Mouse (Mus musculus): Measurements from ENCODE around the gene Robo3. TPM values are rescaled to one million over a fixed set of nuclear protein-coding genes. Genes with fewer than 3 reads are reported as not detected.

The Robo3 gene
- total RNA-seq, 2 experiments from 2014 or later: 24.8 to 27.4 TPM

DNA sequence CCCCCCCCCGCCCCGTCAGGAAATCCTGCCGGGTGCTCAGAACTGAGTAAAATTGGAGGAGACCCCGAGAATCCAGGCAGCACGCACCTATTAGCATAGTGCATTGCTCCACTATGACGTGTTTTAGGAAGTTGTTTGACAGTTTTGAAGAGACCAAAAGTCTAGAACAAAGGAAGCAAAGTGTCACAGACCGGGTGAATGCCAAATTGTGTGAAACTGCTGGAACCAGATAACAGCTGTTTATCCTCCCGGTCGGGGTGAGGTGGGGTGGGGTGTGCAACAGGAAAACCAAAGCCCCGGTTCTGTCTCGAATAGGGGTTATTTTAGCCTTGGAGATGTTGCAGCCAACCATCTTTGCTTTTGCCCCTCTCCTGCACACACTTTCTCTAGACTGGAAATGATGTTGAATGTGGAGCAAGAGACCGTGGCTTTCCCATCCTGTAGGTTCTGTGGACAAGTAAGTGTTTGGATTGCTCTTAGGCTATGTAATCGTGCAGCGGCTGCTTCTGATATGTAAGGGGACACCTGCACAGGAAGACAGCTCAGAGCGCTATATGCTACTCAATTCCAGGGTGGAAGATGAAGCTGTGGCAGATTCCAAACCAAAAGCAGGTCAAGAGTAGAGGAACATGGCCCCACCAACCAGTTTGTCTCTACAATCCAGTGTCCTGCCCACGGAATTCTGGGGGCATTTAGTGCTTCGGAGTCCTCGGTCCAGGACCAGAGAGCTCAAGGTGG, 946 bp upstream of the Robo3 start:
- intact Hi-C loops (cut with DNase I): loop anchor here (10.0 kb wide), 1 partner anchor 181 kb away; the partner anchor contains the start of gene Spa17

DNA sequence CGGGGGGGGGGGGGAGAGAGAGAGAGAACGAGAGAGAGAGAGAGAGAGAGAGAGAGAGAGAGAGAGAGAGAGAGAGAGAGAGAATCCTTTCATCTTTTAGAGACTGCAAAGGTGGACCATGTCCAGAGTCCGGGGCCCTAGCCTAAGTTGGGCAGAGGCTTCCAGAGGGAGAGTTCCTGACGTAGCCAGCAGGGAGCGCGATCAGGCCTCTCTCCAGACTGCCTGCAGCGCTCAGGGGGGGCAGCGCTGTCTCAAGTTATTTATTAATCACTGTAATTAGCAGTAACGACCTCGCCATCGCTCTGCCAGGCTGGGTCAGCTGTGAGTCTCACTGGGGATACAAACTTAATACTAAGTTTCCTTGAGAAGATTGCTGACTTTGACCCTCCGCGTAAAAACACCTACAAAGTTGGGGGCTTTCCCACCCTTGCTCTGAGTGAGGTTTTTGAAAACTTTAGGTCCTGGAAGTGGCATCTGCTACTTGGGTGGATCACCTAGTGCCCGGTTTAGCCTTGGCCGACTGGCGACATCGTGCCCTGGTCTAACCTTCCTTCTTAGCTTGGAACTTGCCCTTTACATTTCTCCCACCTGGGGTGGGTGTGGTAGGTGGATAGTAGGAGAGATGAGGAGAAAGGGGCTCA, 900 bp downstream of the Robo3 start:
- DNase-seq (ENCODE audit: extremely low spot score in 1 of 2, low spot score in 2 of 2): peak in 1 of 2 experiments; percentile 78

More for the DNA sequence above, 946 bp upstream of the Robo3 start:
- DNase-seq (ENCODE audit: extremely low spot score in 1 of 2, low spot score in 2 of 2): no peak

DNA sequence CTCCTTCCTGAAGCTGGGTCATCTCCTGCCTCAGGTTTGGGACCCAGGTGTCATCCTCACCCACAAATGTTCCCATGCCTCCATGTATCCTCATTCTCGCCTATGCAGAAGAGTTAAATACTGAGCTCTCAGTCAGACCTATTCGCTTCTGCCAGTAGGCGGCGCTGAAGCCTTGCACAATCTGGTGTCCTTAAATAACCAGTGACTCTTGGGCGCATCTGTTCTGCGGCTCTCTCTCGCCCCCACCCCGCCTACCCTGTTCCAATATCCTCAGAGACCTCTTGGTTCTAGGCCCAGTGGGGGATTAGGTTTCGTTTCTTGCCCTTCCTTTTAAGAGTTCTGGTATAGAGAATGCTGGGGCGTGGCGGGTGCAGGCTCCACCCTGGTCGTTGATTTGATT, 2.5 kb downstream of the Robo3 start:
- peak; percentile 91 to 92 for DNase-seq (ENCODE audit: extremely low spot score in 1 of 2, low spot score in 2 of 2)
- intact Hi-C loops (cut with DNase I): loop anchor here (2.0 to 10.0 kb wide), 2 partner anchors 184 to 502 kb away; partner anchors contain the start of gene Spa17

More for the DNA sequence above, 900 bp downstream of the Robo3 start:
- intact Hi-C loops (cut with DNase I): loop anchor here (10.0 kb wide), 1 partner anchor 183 kb away; the partner anchor contains the start of gene Spa17

DNA sequence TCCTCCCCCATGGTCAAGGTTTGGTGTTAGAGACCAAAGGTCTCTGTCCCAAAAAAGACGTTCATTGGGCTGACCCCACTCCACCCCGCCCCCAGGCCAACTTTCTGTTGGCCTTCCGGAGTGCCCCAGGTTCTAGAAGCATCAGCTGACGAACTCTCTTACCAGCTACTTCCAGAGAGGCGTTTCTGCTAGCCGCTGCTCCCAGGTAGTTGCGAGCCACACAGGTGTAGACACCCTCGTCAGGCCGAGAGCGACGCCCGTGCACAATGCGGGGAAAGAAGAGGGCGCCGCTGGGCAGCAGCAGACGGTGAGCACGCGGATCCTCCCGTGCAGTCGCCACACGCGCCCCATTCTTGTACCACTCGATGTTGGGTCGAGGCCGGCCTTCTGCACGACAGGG, 3.7 kb downstream of the Robo3 start:
- intact Hi-C loops (cut with DNase I): no loop called here
- DNase-seq (ENCODE audit: extremely low spot score in 1 of 2, low spot score in 2 of 2): peak in 1 of 2 experiments; percentile 43

DNA sequence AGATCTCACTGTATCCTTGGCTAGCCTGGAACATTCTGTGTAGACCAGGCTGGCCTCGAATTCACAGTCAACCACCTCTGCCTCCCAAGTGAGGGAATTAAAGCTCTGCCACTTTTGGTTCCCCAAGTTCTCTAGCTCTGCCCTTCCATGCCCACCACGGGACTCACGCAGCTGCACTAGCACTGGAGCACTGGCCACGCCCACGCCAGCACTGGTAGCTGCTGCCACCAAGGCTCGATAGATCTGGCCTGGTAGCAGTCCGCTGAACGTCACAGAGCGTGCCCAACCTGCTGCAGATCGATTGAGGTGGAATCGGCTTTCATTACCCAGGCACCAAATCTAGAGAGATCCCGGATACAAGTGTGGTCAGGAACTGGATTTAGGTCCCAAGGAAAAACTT, 11.8 kb downstream of the Robo3 start:
- no peak for DNase-seq (ENCODE audit: extremely low spot score in 1 of 2, low spot score in 2 of 2)
- intact Hi-C loops (cut with DNase I): no loop called here

DNA sequence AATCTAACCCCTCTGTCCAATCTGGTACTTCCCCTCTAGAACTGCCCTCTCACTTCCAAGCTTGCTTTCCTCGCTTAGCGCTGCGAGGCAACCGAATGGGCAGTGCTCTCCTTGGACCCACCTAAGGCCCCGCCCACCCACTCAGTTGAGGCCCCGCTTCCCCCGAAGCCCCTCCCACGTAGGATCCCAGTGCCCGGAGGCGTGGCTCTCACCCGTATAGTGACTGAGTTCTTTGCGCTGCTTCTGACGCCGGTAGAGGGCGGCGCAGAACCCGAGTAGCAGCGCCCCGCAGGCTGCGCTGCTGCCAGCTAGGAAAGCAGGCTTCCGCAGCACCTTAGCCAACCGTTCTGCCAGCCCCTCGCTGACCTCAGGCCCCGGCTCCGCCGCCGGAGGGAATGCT, 12.4 kb downstream of the Robo3 start:
- peak; percentile 45 to 90 for DNase-seq (ENCODE audit: extremely low spot score in 1 of 2, low spot score in 2 of 2)
- intact Hi-C loops (cut with DNase I): no loop called here

DNA sequence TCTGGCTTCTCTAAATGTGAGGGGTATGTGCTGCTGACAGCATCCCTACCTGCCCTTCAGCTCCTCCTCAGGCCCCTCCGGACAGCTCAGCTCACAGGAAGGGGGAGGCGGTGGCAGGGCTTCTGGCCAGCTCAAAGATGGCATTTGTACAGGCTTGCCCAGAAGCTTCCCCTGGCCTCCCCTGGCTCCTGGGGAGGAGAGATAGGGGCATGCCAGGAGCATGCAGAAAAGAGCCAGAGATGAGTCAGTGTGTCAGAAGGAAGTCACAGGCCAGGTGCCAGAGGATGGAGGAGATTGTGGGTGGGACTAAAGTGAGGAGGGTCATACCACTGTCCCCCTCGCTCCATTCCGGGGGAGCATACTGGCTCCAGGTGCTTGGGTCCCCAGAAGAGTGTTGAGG, 14.3 kb downstream of the Robo3 start:
- DNase-seq (ENCODE audit: extremely low spot score in 1 of 2, low spot score in 2 of 2): no peak
- intact Hi-C loops (cut with DNase I): no loop called here

DNA sequence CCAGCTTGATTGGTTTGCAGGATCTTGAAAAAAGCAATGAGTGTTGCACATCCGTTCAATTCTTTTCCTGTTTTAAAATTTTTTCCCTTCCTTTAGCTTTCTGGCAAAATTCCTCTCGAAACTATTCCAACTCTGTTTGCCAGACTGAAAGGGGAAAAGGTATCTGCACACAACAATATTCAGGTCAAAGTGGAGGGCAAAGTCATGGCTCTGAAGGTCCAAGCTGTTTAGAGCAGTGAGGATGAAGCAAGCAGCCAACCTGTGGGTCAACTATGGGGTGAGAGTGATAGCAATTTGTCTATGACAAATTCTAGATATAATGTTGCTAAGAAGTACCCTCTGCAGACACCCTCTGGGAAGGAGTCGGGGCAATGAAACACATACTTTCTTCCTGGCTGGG, 18.4 kb downstream of the Robo3 start:
- no peak for DNase-seq (ENCODE audit: extremely low spot score in 1 of 2, low spot score in 2 of 2)
- intact Hi-C loops (cut with DNase I): loop anchor here (5.0 kb wide), 1 partner anchor 128 kb away; no protein-coding TSS in a partner anchor

DNA sequence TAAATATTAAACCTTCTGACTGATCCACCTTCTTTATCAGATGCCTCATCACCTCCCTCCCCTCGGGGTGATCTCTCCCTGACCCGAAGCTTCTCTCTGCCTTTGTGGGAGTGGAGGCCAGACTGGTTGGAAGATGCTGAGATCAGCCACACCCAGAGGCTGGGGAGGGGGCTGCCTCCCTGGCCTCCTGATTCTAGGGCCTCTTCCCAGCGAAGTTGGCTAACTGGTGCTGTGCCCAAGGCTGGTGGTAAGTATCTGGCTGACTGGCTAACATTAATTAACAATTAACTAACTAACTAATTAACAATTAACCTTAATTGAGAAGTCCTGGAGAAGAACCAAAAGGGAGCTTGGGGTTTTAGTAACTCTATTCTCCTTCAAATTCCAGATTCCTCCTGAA, 20.1 kb downstream of the Robo3 start:
- no peak for DNase-seq (ENCODE audit: extremely low spot score in 1 of 2, low spot score in 2 of 2)
- intact Hi-C loops (cut with DNase I): loop anchor here (5.0 kb wide), 1 partner anchor 129 kb away; no protein-coding TSS in a partner anchor

DNA sequence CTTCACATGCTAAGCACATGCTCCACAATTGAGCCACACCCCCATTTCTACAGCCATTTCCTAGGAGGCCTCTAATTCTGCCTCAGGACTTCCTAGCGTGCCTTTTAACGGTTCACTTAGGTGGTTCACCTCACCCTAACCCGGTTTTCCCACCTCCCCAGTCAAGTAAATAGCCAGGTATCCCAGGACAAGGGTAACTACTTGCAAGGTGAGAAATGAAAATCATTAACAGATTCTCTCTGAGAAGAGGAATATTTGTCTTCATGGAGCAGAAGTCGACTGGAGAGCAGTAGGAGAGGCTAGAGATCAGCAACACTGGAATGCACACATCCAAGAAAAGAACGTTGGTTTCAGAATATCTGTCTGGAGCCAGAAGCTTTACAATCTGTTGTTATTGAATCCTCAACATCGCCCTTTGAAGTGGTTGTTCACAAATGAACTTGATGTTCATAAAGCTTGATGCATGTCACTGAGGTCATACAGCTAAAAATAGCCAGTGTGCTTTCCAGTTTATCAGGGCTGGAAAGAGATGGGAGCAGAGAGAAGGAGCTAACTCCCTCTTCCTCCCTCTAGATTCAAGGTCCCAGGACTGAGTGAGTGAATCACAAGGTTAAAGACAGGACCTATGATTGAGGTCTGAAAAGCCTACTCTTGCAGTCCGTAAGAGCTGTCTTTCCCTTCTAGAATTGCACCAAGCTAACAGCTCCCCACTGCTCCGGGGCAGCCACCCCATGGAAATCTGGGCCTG, 23.2 kb downstream of the Robo3 start:
- DNase-seq (ENCODE audit: extremely low spot score in 1 of 2, low spot score in 2 of 2): no peak
- intact Hi-C loops (cut with DNase I): loop anchor here (5.0 kb wide), 1 partner anchor 132 kb away; no protein-coding TSS in a partner anchor

DNA sequence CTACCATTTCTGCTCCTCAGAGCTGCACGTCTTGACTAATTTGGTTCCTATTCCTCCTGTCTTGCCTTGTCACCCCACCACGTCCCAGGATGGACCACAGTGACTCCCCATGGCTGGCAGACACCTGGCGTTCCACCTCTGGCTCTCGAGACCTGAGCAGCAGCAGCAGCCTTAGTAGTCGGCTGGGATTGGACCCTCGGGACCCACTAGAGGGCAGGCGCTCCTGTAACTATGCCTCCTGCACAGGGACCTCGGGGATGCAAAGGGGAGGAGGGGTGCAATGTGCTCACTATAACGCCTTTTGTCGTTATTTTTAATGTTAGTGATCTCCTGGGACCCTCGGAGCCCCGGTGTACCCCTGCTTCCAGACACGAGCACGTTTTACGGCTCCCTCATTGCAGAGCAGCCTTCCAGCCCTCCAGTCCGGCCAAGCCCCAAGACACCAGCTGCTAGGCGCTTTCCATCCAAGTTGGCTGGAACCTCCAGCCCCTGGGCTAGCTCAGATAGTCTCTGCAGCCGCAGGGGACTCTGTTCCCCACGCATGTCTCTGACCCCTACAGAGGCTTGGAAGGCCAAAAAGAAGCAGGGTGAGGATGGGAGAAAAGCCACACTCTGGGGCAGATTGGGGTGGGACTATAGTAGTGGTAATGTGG, 25.1 kb downstream of the Robo3 start:
- intact Hi-C loops (cut with DNase I): no loop called here
- peak in 1 of 2 experiments; percentile 52 for DNase-seq (ENCODE audit: extremely low spot score in 1 of 2, low spot score in 2 of 2)

DNA sequence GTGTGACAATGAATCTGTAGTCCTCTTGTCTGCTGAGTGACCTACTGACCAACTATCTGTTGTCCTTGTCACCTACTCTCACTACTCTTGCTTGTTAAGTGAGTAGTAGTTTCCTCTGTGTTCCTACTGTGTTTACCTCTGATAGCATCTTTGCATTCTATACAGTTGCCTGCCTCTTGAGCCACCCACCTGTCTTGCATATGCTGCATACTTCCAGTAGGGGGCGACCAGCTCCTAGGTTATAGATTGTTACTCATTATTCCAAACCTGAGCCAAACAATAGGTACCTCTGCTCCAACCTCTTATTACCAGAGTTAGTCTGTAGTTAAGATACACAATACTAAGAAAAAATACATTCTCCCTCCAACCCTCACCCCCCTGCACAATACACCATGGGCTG, 26.7 kb downstream of the Robo3 start:
- DNase-seq (ENCODE audit: extremely low spot score in 1 of 2, low spot score in 2 of 2): no peak

DNA sequence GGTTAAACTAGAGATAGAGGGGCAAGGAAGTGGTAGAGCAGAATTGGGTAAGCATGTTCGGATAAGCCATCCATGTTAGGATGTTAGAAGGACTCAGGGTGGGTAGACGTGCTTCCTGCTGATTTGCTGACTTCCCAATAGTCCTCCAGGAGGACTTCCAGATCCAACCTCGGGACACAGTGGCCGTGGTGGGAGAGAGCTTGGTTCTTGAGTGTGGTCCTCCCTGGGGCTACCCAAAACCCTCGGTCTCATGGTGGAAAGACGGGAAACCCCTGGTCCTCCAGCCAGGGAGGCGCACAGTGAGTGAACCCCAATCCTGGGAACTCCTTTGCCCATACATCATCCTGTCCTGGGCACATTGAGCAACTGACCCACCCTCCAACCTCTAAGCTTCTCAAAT, 30.0 kb downstream of the Robo3 start:
- DNase-seq (ENCODE audit: extremely low spot score in 1 of 2, low spot score in 2 of 2): no peak
- intact Hi-C loops (cut with DNase I): no loop called here

More for the DNA sequence above, 26.7 kb downstream of the Robo3 start:
- intact Hi-C loops (cut with DNase I): no loop called here

DNA sequence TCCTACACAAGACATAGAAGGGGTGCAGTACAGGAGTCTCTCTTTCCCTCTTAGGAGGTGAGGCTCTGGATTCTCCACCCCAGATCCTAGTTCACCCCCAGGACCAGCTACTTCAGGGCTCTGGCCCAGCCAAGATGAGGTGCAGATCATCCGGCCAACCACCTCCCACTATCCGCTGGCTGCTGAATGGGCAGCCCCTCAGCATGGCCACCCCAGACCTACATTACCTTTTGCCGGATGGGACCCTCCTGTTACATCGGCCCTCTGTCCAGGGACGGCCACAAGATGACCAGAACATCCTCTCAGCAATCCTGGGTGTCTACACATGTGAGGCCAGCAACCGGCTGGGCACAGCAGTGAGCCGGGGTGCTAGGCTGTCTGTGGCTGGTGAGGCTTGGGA, 30.5 kb downstream of the Robo3 start:
- DNase-seq (ENCODE audit: extremely low spot score in 1 of 2, low spot score in 2 of 2): no peak
- intact Hi-C loops (cut with DNase I): no loop called here

DNA sequence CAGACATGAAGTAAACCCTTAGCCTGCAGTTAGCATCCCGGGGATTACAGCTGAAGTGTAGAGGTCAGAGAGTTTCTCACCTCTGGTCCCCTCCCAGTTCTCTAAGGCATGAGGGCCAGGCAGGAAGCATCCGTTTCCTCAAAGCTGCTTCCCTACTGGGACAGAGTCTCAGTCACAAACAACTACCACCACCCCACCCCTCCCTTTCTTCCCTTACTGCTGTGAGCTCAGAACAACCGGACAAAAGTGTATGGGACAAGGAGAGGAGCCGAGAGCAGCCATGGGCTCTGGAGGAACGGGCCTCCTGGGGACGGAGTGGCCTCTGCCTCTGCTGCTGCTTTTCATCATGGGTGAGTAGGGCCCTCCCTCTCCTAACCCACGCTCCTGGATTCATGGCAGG, 31.2 kb downstream of the Robo3 start, which contains the start of gene Robo4:
Robo4 (plus strand) TSS at position 96 of the 400 bp plus-strand sequence.
- intact Hi-C loops (cut with DNase I): no loop called here
- DNase-seq (ENCODE audit: extremely low spot score in 1 of 2, low spot score in 2 of 2): peak in 1 of 2 experiments; percentile 65

DNA sequence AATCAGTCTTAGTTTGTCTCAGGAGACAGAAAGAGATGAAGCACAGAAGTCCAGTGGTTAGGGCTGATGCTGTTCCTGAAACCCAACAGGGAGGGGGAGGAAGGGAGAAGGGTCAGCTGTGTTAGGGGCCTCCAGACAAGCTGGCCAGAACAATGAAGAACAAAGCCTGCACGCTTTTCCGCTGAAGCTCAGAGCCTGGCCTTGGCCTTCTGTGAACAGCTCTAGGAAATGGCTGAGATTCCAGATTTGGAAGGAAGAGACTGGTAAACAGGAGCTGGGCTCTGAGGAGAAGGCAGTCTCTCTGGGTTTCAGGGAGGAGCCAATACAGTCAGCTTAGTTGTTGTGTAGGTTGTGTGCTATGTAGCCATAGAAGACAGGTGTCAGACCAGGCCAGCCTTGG, 32.5 kb downstream of the Robo3 start:
- intact Hi-C loops (cut with DNase I): no loop called here
- peak in 1 of 2 experiments; percentile 68 for DNase-seq (ENCODE audit: extremely low spot score in 1 of 2, low spot score in 2 of 2)

DNA sequence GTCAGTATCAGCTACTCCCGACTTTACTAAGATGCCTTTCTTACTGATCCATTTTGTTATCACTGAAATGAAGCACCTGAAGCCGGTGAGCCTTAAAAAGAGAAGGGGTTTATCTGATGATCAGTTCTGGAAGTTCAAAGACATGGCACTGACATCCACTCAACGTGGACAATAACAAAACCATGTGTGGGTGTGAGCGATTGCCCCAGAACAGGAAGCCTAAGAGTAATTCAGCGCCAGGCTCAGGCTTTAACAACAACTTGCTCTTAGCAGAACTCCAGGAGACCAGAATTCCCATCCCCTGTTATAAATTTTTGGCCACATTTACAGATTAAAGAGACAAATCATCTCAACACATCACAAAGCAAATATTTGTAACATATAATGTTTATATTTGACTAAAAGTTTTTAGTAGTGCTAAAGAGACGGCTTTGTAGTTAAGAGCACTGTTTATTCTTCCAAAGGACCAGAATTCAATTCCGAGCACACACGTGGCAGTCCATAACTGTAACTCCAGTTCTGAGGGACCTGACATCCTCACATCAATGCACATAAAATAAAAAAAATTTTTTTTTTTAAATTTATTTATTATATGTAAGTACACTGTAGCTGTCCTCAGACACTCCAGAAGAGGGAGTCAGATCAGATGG, 39.4 kb downstream of the Robo3 start:
- intact Hi-C loops (cut with DNase I): no loop called here

DNA sequence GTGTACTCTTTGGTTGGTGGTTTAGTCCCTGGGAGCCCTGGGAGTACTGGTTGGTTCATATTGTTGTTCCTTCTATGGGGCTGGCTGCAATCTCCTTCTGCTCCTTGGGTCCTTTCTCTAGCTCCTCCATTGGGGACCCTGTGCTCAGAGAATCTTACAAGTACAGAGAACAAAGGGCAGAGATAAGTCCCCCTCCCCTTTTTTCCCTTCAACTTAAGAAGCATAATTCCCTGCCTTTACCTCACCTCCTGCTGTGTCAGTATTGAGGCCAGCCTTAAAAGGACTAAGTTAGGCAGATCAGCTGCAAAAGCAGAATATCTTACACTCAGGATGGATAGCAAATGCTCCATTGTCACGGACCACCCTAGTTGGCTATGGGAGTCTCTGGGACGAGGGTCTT, 41.0 kb downstream of the Robo3 start:
- DNase-seq (ENCODE audit: extremely low spot score in 1 of 2, low spot score in 2 of 2): no peak
- intact Hi-C loops (cut with DNase I): no loop called here

More for the DNA sequence above, 39.4 kb downstream of the Robo3 start:
- DNase-seq (ENCODE audit: extremely low spot score in 1 of 2, low spot score in 2 of 2): no peak
